Mouse (Mus musculus): ENCODE measurements at regions not wholly inside any gene's neighbourhood (a gene's known extent, or its start where the extent isn't known, plus 50 kb on each side); places are given as distances from the start of the nearest gene placed in this dataset.

DNA sequence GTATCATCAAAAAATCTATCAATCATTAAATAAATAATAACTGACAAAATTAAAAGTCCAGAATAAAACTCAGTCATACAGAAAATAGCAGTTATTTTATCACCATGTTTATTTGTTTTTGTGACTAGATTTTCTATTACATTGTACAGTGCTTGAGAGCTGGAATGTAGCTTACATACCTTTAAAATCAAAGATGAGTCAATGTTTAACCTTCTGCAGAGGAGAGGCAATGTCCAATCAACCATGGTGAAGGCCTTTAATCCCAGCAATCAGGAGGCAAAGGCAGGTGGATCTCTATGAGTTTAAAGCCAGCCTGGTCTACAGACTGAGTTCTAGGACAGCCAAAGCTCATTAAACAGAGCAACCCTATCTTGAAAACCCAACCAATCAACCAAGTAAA, 131.1 kb downstream of the Gm9733 start:
- no peak for DNase-seq (ENCODE audit: low spot score)

DNA sequence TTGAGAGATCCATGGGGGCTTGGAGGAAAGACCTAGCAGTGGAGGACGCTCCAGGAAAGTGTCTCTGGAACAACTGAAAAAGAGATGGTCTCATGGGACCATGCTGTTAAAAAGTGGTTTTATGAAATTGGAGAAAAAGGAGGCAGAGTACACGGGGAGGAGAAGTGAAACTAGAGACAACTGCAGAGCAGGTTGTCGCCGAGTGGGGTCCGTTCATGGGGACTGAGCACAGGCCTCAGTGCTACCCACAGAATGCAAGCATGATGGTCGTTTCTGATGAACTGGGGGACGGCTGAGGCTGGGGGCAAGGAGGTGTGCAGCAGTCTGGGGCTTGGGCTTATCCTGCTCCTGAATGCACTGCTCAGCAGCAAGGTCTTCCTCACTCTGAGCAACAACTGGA, 129.3 kb downstream of the Gm9733 start:
- no peak for DNase-seq (ENCODE audit: low spot score)

DNA sequence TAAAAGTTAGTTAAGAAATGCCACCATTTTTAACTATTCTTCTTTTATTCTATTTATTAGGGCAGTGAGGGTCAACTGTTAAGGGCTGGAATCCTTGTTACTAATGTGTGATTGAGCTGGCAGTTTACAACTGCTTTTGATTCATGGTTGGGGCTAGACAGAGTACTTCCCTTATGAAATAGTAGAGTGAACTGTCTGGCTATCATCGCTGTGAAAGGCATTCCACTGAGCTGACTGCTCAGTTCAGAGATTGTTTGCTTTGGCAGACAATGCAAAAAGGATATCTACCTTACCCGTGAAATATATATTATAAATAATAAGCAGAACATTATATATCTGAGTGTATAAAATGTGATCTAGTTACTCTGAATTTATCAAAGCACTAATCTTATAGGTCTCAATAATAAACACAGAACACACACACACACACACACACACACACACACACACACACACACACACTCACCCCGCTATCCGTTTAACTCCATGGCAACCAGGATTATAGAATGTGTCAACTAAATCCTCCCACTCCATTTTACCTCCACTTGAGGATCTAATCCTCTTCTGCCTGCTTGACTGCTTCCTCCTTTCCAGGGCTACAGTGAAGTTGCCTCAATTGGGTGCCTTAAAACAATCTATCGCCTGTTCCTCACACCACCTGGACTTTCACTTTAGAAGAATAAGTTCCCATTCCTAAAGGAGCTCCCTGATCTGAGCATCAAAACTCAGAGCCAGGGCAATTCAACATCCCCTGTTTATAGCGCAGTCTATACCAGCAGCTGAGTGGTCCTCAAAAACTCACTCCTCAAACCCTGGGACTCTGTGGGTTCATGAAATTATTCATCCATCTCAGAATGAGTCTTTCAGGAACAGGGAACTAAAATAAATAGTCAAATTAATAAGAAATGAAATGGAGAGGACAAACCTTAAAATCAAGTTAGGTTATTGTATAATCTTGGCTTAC, 126.6 kb downstream of the Gm9733 start:
- no peak for DNase-seq (ENCODE audit: low spot score)

DNA sequence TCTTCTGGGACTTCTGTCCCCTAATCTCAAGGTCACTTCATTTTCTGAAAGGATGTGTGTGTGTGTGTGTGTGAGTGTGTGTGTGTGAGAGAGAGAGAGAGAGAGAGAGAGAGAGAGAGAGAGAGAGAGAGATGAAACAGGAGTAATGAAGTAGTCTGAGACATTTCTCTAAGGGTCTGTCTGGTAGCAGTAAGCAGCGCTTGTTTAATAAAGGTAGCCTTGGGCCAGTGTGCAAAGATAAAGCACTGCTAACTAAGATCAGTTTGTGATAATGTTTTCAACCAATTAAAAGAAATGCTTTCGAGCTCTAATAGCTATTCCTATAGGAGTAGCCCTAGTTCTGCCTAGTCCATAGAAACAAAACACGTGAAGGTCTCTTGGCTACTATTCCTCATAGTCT, 119.7 kb downstream of the Gm9733 start:
- no peak for DNase-seq (ENCODE audit: low spot score)

DNA sequence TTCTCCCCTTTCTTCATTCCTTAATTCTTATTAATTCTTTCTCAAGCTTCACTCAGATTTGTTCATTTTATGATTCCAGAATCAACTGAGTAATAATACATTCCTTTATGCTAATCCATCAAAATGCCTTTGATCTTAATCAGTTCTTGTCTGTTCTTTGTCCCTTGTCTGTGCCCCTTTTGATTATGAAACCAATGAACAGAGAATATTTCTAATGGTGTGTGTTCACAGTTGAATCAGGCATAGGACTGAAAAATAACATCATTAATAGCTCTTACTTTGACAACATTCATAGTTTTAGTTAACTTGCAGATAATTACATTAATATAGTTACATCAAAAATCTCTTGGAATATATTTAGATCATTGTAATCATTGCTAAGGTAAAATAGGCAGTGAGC, 114.5 kb downstream of the Gm9733 start:
- no peak for DNase-seq (ENCODE audit: low spot score)

DNA sequence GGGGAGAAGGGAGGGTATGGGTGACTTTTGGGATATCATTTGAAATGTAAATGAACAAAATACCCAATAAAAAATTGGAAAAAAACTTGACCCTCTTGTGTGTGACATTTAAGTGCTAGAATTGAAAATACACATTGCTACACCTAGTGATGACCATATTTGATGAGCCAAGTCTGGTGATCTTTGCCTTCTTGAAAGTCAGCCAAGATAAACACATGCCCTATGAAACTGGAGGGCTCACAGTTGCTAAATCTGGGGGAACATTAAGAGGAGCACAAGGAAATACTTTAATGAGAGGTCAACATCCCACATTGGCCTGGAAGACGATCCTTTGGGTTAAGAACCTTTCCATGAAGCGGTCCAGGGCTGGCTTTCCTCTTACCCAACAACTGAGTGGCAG, 112.8 kb downstream of the Gm9733 start:
- DNase-seq (ENCODE audit: low spot score), result no peak

DNA sequence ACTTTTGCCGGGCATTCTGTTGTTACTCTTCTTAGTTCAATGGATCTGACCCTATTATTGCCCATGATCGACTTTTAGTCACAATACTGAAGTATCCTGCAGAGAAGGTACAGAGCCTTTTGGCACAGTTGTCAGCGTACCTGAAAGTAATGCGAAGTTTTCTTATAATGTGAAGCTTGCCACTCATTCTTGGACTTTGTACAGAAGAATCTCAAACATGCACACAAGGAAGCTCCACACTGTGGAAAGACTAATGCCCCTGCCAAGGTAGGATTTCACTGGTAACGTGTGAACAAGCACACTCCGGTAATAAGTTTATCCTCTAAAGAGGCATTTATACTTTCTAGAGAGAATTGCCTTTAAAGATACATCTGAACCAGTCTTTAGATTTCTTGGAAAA, 108.8 kb downstream of the Gm9733 start:
- DNase-seq (ENCODE audit: low spot score), result no peak

DNA sequence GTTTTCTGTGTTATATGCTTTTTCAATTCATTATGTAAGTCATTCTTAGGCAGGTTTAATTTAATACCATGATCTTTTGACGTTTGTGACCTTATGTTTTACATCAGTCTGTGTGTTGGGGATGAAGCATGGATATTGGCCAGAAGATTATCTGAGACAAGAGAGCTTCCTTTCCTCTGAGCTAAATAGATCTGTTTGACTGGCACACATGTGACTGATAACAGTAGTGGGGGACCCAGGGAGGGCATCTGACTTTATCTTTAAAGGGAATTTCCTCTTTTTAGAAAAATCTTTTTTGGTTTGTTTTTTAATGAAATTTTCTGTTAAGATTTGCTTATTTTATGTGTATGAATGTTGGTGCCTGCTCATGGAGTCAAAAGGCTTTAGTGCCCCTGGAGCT, 107.7 kb downstream of the Gm9733 start:
- DNase-seq (ENCODE audit: low spot score), result no peak

DNA sequence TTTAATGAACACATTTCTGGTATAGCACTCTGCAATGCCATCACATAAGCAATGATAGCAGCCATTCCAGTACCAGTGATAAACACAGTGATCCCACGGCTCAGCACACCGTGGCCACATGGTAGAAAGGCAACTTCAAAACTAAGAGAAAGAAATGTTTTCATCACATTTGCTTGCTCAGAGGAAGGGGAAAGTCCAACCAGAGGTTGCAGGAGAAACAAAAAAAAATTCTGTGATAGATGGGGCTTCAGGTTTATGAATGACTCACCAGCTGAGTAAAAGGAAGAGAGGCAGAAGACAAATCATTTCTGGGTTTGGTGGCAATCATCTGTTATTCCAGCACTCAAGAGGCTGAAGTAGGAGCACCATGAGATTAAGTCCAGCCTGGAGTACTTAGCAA, 103.5 kb downstream of the Gm9733 start:
- DNase-seq (ENCODE audit: low spot score), result no peak

DNA sequence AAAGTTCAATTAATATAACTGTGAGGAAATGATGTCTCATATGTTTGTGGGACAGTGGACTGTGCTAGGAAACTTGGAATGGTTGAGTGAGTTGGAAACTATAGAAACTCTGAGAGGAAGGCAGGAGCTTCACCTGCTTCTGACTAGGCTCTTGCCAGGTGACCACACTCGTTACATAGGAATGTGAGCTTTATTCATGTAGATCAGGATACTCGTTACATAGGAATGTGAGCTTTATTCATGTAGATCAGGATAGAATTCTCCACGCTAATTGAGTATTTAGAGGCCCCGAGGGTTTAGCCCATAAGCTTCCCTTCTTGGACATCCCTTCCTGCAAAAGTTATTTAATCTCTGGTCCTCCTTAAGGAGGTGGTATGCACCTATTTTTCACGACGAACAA, 101.9 kb downstream of the Gm9733 start:
- DNase-seq (ENCODE audit: low spot score), result no peak

DNA sequence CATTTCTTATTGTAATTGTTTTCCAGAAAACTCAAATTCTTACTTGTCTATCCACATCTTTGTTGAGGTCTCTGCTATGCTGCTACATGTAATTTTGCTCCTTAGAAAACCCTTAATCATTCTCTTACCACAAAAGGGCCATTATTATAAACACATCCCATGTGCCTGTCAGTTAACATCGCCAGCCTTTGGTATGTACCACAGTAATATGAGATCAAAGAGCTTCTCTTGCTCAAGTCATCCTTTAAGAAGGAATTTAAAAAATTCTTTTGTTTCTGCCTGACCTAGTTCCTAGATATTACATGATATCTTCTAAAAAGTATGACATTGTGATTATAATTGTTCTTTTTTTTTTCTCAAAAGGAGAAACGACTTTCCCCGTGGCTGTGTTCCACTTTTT, 100.7 kb downstream of the Gm9733 start:
- no peak for DNase-seq (ENCODE audit: low spot score)

DNA sequence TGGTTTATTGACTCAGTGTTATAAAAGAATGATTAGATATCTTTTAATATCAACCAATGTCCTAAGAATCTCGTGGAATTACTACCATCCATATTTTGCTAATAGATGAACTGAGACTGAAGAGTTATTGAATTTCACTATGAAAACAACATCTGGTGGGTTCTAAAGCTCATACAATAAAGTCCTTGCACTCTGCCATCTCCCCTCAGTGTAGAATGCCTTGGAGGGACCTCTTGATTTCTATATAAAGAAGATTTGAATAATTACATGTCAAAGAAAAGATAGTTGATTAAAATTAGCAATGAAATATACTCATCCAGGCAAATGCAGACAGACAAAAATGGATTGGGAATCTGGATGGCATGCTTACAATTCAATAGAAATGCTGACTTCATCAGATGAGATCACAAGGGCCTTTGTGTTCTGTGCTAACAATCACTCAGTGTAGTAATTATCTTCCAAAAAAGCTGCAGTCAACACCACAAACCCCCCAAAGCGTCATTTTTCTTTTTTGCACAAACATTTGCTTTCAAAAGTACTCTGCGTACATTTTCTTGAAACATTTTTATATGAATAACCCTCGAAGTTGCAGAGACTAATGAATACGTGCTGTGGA, 94.2 kb downstream of the Gm9733 start:
- DNase-seq (ENCODE audit: low spot score), result no peak

DNA sequence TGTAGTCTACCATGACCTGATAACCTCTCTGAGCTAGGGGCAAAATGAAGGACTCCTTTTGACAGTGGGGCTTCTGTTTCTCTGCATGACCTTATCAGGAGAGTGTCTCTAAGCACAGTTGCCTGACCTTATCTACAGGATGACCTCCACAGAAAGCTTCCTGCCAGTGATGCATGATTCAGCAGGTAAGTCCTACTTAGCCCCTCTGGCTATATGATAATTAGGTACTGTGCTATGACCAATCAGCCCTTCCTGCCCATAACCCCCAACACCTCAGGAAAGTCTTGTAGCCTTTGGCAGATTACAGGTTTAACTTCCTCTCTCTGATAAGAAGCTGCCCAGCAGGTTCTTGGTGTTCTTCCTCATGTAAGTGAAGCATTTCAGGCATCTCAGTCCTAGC, 89.7 kb downstream of the Gm9733 start:
- DNase-seq (ENCODE audit: low spot score), result no peak

DNA sequence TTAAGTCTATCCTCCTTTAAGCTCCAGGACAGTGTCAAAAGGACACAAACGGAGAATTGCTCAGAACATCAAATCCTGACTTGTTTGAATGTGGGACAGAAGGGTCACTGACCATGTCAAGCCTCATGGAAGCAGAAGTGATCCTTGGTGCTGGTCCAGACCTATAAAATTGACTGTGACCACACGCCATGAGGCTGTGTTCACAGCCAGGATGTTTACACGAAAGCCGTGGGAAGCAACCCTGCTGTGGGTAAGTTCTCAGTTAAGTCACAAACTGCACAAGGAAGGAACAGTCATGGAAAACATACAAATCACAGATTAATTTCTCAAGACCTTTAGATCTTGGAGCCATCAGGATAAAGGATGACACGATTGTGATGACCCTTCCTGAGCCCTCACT, 88.5 kb downstream of the Gm9733 start:
- no peak for DNase-seq (ENCODE audit: low spot score)

DNA sequence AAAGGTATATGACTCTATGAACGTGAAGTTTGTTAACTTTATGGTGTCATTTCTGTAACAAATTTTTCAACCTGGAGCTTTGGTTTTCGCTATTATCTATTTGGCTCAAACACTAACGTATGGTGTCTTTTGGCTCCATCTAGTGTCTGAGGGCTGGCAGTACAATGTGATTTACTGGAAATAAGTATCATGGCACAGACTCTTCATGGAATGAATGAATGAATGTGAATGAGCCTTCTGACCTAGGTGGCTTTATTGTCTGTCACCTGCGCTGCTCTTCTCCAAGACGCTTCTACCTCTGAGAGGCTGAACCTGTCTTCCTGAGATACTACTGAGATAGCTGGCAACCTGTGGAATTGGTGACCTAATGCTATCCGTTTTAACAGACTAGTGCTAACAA, 87.1 kb downstream of the Gm9733 start:
- DNase-seq (ENCODE audit: low spot score), result no peak

Data from testis, postnatal 14 days (tissue).